Mouse (Mus musculus) MEL (cell line): ENCODE data around the gene 5830473C10Rik.

Experiments
- BHLHE40 ChIP-seq: IDR thresholded peaks from 2 replicates; pipeline ENCODE4 v1.6.1; 2012; ENCODE audit warnings: low read depth, mild to moderate bottlenecking, inconsistent platforms, low read length, improper control_type of control experiment, borderline replicate concordance
- CTCF ChIP-seq, 3 experiments: IDR thresholded peaks in 2 of 3; conservative IDR thresholded peaks in 1 of 3; 2 replicates each; pipeline ENCODE4 v1.5.1; 2011 to 2012; ENCODE audit warnings: low read length in 3 of 3, low read depth in 2 of 3, mild to moderate bottlenecking in 2 of 3, improper control_type of control experiment in 1 of 3, inconsistent platforms in 1 of 3, mixed read lengths in 1 of 3, moderate library complexity in 1 of 3; ENCODE audit not compliant: control insufficient read depth in 1 of 3, insufficient read depth in 1 of 3, poor library complexity in 1 of 3, severe bottlenecking in 1 of 3
- POLR2A ChIP-seq, 2 experiments: IDR thresholded peaks; 2 replicates each; pipeline ENCODE4 v1.6.1; 2011 to 2012; ENCODE audit warnings: low read length in 2 of 2, mild to moderate bottlenecking in 2 of 2, control low read depth in 1 of 2, improper control_type of control experiment in 1 of 2, low read depth in 1 of 2, moderate library complexity in 1 of 2; ENCODE audit not compliant: control insufficient read depth in 1 of 2, insufficient read depth in 1 of 2, poor library complexity in 1 of 2
- RCOR1 ChIP-seq: IDR thresholded peaks from 2 replicates; pipeline ENCODE4 v1.6.1; 2012; ENCODE audit warnings: low read depth, mild to moderate bottlenecking, inconsistent platforms, low read length, improper control_type of control experiment

DNA sequence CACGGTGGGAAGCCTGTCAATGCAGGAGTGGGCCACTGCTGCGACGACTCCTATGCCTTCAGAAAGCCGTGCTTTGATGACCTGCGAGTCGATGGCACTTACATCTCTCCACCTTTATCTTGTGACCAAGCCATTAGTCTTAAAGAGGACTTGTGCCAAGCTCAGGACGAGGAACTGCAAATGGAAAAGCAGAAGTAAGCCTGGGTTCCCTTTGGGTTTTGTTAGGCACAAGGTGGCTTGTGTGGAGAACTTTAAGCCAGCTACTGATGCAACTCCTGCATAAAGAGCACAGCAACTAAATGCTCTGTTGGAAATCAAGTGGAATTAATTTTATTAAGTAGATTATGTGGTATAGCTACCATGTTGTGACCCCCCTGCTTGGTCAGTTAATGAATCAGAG is 23.9 kb downstream of the 5830473C10Rik start:
- TF ChIP-seq CTCF (IDR thresholded peaks at IDR 0.05 in 2 of 3, conservative IDR thresholded peaks at IDR 0.05 in 1 of 3; ENCODE audit: control insufficient read depth in 1 of 3, insufficient read depth in 1 of 3, low read depth in 2 of 3, low read length in 3 of 3, poor library complexity in 1 of 3, severe bottlenecking in 1 of 3) (no peak), POLR2A (IDR thresholded peaks at IDR 0.05; ENCODE audit: control insufficient read depth in 1 of 2, insufficient read depth in 1 of 2, low read depth in 1 of 2, low read length in 2 of 2, poor library complexity in 1 of 2) (no peak), RCOR1 (no peak), BHLHE40 (no peak)
